Mouse (Mus musculus) cerebellum, adult 2 months (tissue): ENCODE measurements around the gene Sec1.

Experiments used
- CTCF ChIP-seq: fragments of 200-500 bp; IDR thresholded peaks from 2 replicates; pipeline ENCODE4 v1.5.1; 2011; ENCODE audit warnings: low read depth, mild to moderate bottlenecking, control low read depth, low read length, moderate library complexity, borderline replicate concordance; ENCODE audit not compliant: insufficient read depth
- POLR2A ChIP-seq: fragments of 200-500 bp; IDR thresholded peaks from 2 replicates; pipeline ENCODE4 v1.6.1; 2011; ENCODE audit warnings: low read length, control low read depth, borderline replicate concordance; ENCODE audit not compliant: insufficient read depth

DNA sequence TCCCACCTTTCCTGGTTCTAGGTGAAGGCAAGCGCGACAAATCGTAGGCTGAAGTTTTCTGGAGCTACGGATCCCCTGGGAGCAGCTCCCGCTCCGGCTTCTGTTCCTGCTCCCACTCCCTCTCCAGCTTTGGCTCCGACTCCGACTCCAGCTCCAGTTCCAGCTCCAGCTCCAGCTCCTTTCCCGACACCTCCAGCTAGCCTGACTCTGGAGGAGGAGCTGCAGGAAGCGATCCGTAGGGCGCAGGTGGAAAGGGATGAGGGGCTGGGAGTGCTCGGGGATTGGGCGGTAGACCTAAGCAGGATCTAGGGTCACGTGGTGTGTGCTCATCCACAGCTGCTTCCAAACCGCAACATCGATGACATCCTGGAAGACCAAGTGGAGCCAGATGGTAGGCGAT lies 50.0 kb downstream of the Sec1 start:
- TF ChIP-seq CTCF (no peak), POLR2A (0 out of 2 replicates have a peak, but pooled peaks have one; percentile 7)
